Mouse (Mus musculus) kidney, adult 8-10 months (tissue): Measurements from ENCODE around the gene Clec12b.
"Not testable (repeated sequence)": the region's sequence is repeated elsewhere in the genome, so short reads cannot be mapped to it uniquely, and the experiment has no call there.

Source experiments
- DNase-seq, 2 experiments: peaks; one replicate each; pipeline ENCODE4 v3.0.0; 2022

Clec12b gene

DNA sequence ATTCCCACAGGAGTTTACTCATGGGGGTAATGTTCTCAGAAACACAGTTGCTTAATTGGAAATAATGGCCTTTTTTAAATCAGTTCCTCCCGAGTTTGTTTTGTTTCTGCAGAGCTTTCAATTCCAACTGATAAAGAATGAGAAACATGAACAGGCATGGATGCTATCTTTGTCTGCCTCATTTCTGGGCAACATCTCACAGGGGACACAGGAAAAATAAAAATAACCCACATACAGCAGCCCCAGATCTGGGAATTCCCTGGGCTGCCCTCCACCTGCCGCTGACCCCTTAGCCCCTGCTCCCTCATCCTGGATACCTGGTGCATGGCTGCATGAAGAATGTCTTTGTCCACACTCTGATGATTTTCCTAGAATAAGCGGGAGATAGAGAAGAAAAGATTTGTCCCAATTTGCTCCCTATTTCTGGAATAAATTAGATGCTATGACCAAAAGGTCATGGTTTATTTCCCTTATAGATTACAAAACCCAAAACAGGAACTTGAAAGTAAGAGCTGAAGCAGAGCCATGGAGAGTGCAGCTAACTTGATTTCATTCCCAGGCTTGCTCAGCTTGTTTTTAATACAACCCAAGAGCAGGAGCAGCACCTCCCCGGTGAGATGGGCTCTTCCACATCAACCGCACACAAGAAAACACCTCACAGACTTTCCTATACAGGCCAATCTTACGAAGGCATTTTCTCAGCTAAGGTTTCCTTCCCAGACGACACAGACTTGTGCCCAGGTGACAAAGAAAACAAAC lies 16.1 kb downstream of the Clec12b start:
- DNase-seq: no peak

GRCm38 (mm10) chr6:129365959-129366359 lies 19.7 kb downstream of the Clec12b start:
- DNase-seq: peak in 1 of 2 experiments; percentile 31

DNA sequence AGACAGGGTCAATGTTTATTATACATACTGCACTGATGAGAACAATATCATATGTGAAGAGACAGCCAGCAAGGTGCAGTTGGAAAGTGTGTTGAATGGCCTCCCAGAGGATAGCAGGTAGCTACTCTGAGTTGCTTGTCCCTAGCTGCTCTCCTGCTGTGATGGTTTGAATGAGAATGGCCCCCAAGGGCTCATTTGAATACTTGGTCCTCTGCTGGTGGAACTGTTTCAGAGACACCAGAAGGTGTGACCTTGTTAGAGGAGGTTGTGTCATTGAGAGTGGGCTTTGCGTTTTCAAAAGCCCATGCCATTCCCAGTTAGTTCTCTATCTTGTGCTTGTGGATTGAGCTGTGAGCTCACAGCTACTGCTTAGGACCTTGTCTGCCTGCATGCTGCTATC lies 21.7 kb downstream of the Clec12b start:
- no peak for DNase-seq

DNA sequence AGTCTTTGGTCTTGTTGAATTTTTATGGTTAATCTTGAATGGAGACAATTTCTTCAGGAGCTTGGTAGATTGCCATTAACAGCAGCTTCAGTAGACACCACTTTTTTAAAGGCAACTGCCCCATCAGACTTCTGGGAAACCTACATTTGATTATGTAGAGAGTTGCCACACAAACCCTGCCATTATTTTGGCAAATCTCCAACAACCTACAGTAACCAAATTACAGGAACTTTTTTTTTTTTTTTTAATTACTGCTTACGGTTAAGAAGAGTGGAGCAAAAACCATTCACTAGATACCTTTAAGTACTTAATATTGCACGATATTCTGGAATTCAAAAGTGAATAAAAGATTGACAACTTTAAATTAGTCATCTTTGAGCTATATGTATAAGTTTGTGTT lies 26.2 kb downstream of the Clec12b start:
- no peak for DNase-seq

- DNase-seq: no peak
Measured at GRCm38 (mm10) chr6:129356430-129356829, 29.2 kb downstream of the Clec12b start.

GRCm38 (mm10) chr6:129355774-129356173 lies 29.9 kb downstream of the Clec12b start:
- no peak for DNase-seq

- no peak for DNase-seq
Measured at GRCm38 (mm10) chr6:129351091-129351490, 34.6 kb downstream of the Clec12b start.

DNA sequence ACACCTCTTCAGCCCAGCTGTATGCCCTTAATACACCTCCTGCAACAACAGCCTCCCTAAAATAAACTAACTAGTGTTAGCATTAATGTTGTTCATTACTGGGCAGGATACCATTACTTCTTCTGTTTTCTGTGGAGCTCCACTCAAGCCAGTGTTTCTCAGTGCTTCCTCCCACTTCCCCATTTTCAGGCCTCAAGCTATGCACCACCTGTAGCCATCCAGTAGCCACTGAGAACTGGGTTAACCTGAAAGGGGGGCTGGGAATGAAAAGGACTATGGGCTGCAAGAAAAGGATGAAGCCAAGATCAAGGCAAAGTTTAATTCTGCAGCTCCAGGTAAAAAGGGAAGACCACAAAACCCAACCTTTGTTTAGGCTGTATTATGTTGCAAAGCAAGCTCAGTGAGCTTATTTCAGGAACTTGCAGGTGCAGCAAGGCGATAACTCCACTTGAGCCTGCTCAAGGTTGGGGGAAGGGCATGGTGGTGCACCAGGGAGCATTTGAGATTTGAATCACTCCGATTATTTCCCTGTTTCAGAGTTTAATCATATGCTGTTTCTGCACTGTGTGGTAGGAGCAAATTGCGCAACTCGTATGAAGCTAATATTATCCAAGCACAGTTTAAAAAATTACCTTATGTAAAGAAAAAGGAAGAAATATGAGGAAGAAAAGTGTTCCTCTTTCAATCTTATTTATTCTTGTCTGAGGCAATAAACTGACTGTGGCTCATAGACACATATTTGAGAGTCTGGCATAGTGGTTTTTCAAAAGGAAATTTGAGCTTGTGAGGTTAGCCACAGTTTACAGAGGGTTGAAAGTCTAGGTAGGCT lies 35.9 kb downstream of the Clec12b start:
- DNase-seq: peak; percentile 13 to 20

- no peak for DNase-seq
Measured at GRCm38 (mm10) chr6:129344408-129344807, 41.3 kb downstream of the Clec12b start.

GRCm38 (mm10) chr6:129342391-129342790 lies 43.3 kb downstream of the Clec12b start, which contains the start of gene Clec12a:
Gene Clec12a (plus strand): TSS chr6:129342691.
- not testable (repeated sequence) for DNase-seq

GRCm38 (mm10) chr6:129337751-129338150 lies 47.9 kb downstream of the Clec12b start:
- DNase-seq: no peak

DNA sequence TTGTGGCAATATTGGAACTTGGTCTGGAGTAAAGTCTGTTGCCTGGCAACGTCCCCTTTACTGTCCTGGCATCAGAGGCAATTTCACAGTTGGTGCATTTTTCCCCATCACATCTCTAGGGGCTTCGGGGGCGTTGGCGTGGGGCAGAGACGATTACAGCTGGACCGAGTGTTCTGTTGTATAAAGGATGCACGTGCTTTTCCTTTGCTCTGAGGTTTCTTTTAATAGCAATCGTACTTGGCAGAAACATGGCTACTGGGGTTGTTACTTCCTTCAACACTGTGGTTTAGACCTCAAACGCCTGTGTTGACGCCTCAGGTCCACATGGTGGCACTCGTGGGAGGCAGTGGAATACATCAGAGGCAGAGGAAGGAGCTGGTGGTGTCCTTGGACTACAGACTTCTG lies 52.0 kb downstream of the Clec12b start:
- DNase-seq: peak; percentile 16 to 45

GRCm38 (mm10) chr6:129331610-129332009 lies 54.1 kb downstream of the Clec12b start, which contains the start of gene 4922502D21Rik:
Gene 4922502D21Rik (minus strand): TSS chr6:129331796.
- no peak for DNase-seq

DNA sequence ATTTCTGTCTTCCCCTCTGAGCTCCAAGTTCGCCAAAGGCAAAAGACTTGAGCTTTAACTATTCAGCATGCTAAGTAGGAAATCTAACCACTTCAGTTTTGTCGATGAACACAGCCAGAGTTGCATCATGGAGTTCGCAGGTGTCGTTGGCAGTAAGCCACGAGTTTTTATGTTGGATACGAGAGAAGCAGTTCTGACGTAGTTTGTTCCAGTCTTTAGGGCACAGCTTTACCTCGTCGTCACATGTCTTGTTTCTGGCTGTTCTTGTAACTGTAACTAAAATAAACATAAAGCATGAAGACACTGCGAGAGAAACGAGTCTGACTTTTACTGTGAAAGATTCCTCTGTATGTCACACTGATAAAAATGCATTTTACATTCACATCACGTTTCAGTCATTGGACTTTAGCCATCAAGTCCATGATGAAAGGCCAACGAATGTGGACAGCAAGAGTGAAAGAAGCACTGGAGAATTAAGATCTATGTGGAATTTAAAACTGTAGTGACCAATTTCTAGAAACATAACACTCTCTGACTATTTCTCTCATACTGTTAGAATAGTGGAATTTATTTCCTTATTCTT lies 59.0 kb downstream of the Clec12b start:
- DNase-seq: no peak

DNA sequence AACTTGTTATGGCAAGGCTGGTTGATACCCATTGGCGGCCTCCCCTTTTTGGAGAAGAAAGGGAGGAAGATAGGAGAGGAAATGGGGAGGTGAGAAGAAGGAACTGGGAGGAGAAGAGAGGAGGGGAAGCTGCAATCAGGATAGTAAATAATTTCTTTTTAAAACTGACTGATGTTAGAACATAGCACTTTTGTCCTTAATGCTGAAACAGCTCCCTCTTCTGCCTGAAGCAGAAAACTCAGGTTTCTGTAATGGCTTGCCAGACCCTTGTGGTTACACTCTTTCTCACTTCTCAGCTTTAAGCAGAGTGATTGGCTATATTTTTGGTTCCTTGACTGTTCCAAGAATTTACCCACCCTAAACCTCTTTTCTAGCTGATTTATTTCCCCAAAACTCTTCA lies 59.7 kb downstream of the Clec12b start:
- no peak for DNase-seq
